Mouse (Mus musculus): ENCODE data around the gene Zfp872. TPM values are rescaled to one million over a fixed set of nuclear protein-coding genes. Genes with fewer than 3 reads are reported as not detected.

Zfp872 gene
- polyA plus RNA-seq, 1 experiment from 2014 or later, result 0.55 TPM

DNA sequence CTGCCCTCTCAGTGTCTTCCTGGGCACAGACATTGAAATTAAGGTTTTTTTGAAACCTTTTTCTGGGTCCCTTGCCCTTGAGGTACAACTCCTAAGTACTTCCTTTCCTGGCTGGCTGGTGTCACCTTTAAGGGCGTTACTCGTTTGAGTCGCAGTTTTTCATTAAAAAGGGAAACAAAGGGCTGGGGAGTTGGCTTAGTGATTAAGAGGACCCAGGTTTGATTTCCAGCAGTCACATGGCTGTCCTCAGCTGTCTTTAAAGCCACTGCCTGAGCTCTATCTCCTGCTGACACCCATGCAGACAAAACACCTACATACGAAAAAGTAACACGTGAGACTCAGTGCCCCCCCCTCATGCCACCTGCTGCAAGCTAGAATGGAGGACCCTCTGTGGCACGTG is 21.9 kb upstream of the Zfp872 start:
- no peak overlapping the region for H3K4me3 ChIP-seq (replicated peaks; ENCODE audit: low read depth, low read length)
- H3K27me3 ChIP-seq (ENCODE audit: control insufficient read depth, insufficient read depth, low read length), result no peaks in the 10 kb centered on the region
- no peaks in the 10 kb centered on the region for H3K36me3 ChIP-seq (ENCODE audit: control insufficient read depth, insufficient read depth, low read length)
- ATAC-seq (ENCODE audit: low FRiP score, low TSS enrichment) (no peak), DNase-seq (no peak)
- WGBS, result 56% methylated on average over 6 of the region's 6 CpGs
- H3K4me1 ChIP-seq (ENCODE audit: control insufficient read depth, insufficient read depth, low read length), result 0 out of 2 replicates have a peak, but pooled peaks cover 3% of the 10 kb centered on the region
- no peaks in the 10 kb centered on the region for H3K9me3 ChIP-seq (ENCODE audit: control insufficient read depth, low read length)
- H3K9ac ChIP-seq (replicated peaks; ENCODE audit: low read length), result no peak overlapping the region
- no peak overlapping the region for H3K4me2 ChIP-seq (ENCODE audit: low read length)
- H3K27ac ChIP-seq (replicated peaks; ENCODE audit: low read depth, low read length), result no peak overlapping the region

DNA sequence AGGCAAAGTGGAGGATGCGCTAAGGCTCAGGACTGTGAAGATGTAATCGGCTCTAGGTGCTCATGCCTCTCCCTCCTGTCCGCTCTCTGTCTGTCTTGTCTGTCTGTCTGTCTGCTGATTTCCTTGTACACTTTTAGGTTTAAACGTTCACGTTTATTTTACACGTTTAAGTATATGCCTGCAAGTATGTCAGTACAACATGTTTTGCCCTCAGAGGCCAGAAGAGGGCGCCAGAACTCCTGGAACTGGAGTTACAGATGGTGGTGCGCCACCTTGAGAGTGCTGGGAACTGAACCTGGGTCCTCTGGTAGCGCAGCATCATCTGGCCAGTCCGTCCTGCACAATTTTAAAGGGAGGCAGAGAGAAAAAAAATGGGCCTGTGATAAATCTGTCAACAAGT is 21.2 kb upstream of the Zfp872 start:
- 0 out of 2 replicates have a peak, but pooled peaks cover 3% of the 10 kb centered on the region for H3K4me1 ChIP-seq (ENCODE audit: control insufficient read depth, insufficient read depth, low read length)
- H3K27ac ChIP-seq (replicated peaks; ENCODE audit: low read depth, low read length), result no peak overlapping the region
- no peaks in the 10 kb centered on the region for H3K27me3 ChIP-seq (ENCODE audit: control insufficient read depth, insufficient read depth, low read length)
- WGBS, result 92% methylated on average over 10 of the region's 10 CpGs
- DNase-seq (no peak), ATAC-seq (ENCODE audit: low FRiP score, low TSS enrichment) (no peak)
- H3K9me3 ChIP-seq (ENCODE audit: control insufficient read depth, low read length), result no peaks in the 10 kb centered on the region
- no peak overlapping the region for H3K9ac ChIP-seq (replicated peaks; ENCODE audit: low read length)
- H3K36me3 ChIP-seq (ENCODE audit: control insufficient read depth, insufficient read depth, low read length), result no peaks in the 10 kb centered on the region
- H3K4me3 ChIP-seq (replicated peaks; ENCODE audit: low read depth, low read length), result no peak overlapping the region
- H3K4me2 ChIP-seq (ENCODE audit: low read length), result no peak overlapping the region

DNA sequence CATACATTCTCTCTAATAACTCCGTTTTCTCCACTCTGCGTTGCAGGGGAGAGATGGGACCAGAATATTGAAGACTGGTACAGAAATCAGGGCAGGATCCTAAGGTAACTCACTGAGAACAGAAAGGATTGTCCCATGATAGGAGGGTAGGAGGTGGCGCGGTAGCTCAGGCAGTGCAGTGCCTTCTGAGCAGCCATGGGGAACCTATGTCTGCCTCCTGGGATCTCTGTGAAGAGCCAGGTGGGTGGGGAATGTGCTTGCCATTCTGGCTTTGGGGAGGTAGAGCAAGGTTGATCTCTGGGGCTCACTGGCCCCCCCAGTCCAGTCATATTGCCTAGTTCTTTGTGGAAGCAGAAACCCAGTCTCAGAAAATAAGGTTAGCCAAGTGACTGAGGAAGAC is 20.1 kb upstream of the Zfp872 start:
- no peaks in the 10 kb centered on the region for H3K27me3 ChIP-seq (ENCODE audit: control insufficient read depth, insufficient read depth, low read length)
- no peak overlapping the region for H3K4me2 ChIP-seq (ENCODE audit: low read length)
- H3K27ac ChIP-seq (replicated peaks; ENCODE audit: low read depth, low read length), result no peak overlapping the region
- H3K9me3 ChIP-seq (ENCODE audit: control insufficient read depth, low read length), result no peaks in the 10 kb centered on the region
- no peaks in the 10 kb centered on the region for H3K36me3 ChIP-seq (ENCODE audit: control insufficient read depth, insufficient read depth, low read length)
- 98% methylated on average over 4 of the region's 4 CpGs for WGBS
- no peak overlapping the region for H3K4me3 ChIP-seq (replicated peaks; ENCODE audit: low read depth, low read length)
- DNase-seq (no peak), ATAC-seq (ENCODE audit: low FRiP score, low TSS enrichment) (no peak)
- H3K9ac ChIP-seq (replicated peaks; ENCODE audit: low read length), result no peak overlapping the region
- H3K4me1 ChIP-seq (ENCODE audit: control insufficient read depth, insufficient read depth, low read length), result 0 out of 2 replicates have a peak, but pooled peaks cover 3% of the 10 kb centered on the region

DNA sequence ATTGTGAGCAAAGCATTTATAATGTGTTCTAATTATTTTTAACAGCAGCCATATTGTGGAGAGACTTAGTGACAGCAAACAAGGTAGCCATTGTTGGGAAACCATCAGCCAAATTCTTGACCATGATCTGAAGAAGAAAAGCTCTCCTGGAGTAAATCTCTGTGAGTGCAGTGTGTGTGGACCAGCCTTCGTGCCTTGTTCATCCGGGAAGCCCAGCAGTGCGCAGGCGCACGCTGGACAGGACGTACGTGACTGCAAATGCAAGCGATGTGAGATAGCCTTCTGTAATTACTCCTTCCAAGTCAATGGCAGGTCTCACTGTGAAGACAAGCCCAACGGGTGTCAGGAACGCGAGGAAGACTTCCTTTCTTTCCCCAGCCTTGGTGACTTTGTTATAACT is 18.6 kb upstream of the Zfp872 start:
- Histone ChIP-seq H3K27ac (replicated peaks; ENCODE audit: low read depth, low read length) (no peak overlapping the region), H3K4me2 (ENCODE audit: low read length) (no peak overlapping the region), H3K27me3 (ENCODE audit: control insufficient read depth, insufficient read depth, low read length) (no peaks in the 10 kb centered on the region), H3K9ac (replicated peaks; ENCODE audit: low read length) (no peak overlapping the region), H3K36me3 (ENCODE audit: control insufficient read depth, insufficient read depth, low read length) (no peaks in the 10 kb centered on the region), H3K4me1 (ENCODE audit: control insufficient read depth, insufficient read depth, low read length) (0 out of 2 replicates have a peak, but pooled peaks cover 3% of the 10 kb centered on the region), H3K4me3 (replicated peaks; ENCODE audit: low read depth, low read length) (no peak overlapping the region), H3K9me3 (ENCODE audit: control insufficient read depth, low read length) (no peaks in the 10 kb centered on the region)
- no peak for DNase-seq
- ATAC-seq (ENCODE audit: low FRiP score, low TSS enrichment), result no peak
- 95% methylated on average over 11 of the region's 11 CpGs for WGBS

DNA sequence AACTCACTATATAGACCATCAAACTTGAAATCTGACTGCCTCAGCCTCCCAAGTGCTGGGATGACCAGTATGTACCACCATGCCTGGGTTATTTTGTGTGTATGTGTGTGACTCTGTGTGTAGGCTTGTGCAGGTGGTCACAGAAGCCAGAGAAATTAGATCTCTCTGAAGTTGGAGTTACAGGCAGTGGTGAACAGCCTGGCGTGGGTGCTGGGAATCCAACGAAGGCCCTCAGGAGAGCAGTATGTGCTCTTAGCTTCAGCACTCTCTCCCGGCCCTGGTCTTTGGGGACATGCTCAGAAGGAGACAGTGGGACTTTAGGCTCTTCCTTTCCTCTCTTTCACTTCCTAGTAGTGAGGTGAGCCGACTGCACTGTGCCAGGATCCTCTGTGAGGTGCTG is 15.6 kb upstream of the Zfp872 start:
- Histone ChIP-seq H3K27me3 (ENCODE audit: control insufficient read depth, insufficient read depth, low read length) (no peaks in the 10 kb centered on the region), H3K36me3 (ENCODE audit: control insufficient read depth, insufficient read depth, low read length) (no peaks in the 10 kb centered on the region), H3K4me3 (replicated peaks; ENCODE audit: low read depth, low read length) (no peak overlapping the region), H3K4me1 (ENCODE audit: control insufficient read depth, insufficient read depth, low read length) (no peaks in the 10 kb centered on the region), H3K4me2 (ENCODE audit: low read length) (no peak overlapping the region), H3K9ac (replicated peaks; ENCODE audit: low read length) (no peak overlapping the region), H3K9me3 (ENCODE audit: control insufficient read depth, low read length) (no peaks in the 10 kb centered on the region), H3K27ac (replicated peaks; ENCODE audit: low read depth, low read length) (no peak overlapping the region)
- no peak for DNase-seq
- no peak for ATAC-seq (ENCODE audit: low FRiP score, low TSS enrichment)
- 90% methylated on average over 4 of the region's 4 CpGs for WGBS

DNA sequence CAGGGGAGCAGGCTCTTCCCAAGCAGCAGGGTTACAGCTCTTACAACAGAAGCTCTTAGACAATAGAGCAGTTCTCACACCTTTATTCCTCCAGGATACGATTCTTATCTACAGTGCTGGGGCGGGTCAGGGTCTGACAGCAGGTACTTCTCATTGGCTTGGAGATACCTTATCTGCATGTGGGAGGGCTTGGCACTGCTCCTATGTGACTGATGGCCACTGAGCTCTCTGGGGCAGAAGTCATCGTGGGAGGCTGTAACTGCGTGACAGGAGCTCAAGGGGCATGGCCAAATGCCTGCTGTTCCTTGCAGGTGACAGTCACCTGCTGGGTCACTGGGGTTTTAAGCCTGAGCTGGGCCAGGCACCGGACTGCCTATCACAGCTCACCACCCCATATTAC is 8.5 kb downstream of the Zfp872 start:
- H3K4me3 ChIP-seq (replicated peaks; ENCODE audit: low read depth, low read length), result no peak overlapping the region
- 0 out of 2 replicates have a peak, but pooled peaks cover 4% of the 10 kb centered on the region for H3K9me3 ChIP-seq (ENCODE audit: control insufficient read depth, low read length)
- DNase-seq (no peak), ATAC-seq (ENCODE audit: low FRiP score, low TSS enrichment) (no peak)
- no peak overlapping the region for H3K27ac ChIP-seq (replicated peaks; ENCODE audit: low read depth, low read length)
- no peaks in the 10 kb centered on the region for H3K27me3 ChIP-seq (ENCODE audit: control insufficient read depth, insufficient read depth, low read length)
- no peak overlapping the region for H3K4me2 ChIP-seq (ENCODE audit: low read length)
- H3K9ac ChIP-seq (replicated peaks; ENCODE audit: low read length), result no peak overlapping the region
- H3K4me1 ChIP-seq (ENCODE audit: control insufficient read depth, insufficient read depth, low read length), result no peaks in the 10 kb centered on the region
- H3K36me3 ChIP-seq (ENCODE audit: control insufficient read depth, insufficient read depth, low read length), result no peaks in the 10 kb centered on the region
- WGBS, result 53% methylated on average over 5 of the region's 5 CpGs

DNA sequence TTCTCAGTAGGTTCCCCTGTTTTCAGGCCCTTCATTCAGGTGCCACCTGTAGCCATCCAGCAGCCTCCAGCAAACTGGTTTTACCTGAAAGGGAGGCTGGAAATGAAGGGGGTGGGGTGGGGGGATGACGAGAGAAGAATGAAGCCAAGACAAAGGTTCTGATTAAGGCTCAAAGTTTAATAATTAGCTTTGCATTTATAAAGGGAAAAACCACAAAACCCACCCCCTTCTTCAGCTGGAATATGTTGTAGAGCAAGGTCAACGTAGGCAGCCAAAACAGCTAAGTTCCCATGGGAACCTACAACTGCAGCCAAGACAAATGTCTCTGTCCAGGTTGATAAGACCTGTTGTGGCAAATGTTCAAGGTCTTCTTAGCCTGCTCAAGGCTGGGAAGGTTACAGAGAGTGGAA is 25.9 kb downstream of the Zfp872 start:
- Histone ChIP-seq H3K27me3 (ENCODE audit: control insufficient read depth, insufficient read depth, low read length) (no peaks in the 10 kb centered on the region), H3K4me1 (ENCODE audit: control insufficient read depth, insufficient read depth, low read length) (no peaks in the 10 kb centered on the region), H3K4me3 (replicated peaks; ENCODE audit: low read depth, low read length) (no peak overlapping the region), H3K27ac (replicated peaks; ENCODE audit: low read depth, low read length) (no peak overlapping the region), H3K4me2 (ENCODE audit: low read length) (no peak overlapping the region), H3K9ac (replicated peaks; ENCODE audit: low read length) (no peak overlapping the region), H3K36me3 (ENCODE audit: control insufficient read depth, insufficient read depth, low read length) (no peaks in the 10 kb centered on the region), H3K9me3 (ENCODE audit: control insufficient read depth, low read length) (no peaks in the 10 kb centered on the region)
- 80% methylated on average over 2 of the region's 2 CpGs for WGBS
- ATAC-seq (ENCODE audit: low FRiP score, low TSS enrichment) (no peak), DNase-seq (no peak)

DNA sequence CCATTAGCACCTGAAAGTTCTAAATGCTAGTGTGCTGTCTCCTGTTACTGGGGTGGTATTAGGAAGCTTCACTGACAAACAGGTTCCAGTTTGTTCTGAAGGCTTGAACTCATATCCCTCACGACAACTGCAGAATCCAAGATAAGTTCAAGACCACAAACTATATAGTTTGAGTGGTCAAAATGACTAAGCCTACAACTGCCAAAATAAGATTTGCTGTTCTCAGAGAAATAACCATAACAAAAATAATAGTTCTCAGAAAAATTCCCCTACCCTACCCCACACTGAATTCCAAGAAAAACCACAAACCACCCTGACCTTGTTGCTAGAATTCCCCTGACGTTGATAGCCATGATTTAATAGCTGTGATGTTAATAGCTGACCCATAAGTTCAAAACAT is 26.7 kb downstream of the Zfp872 start:
- no peaks in the 10 kb centered on the region for H3K27me3 ChIP-seq (ENCODE audit: control insufficient read depth, insufficient read depth, low read length)
- H3K4me2 ChIP-seq (ENCODE audit: low read length), result no peak overlapping the region
- H3K27ac ChIP-seq (replicated peaks; ENCODE audit: low read depth, low read length), result no peak overlapping the region
- 88% methylated on average over 2 of the region's 2 CpGs for WGBS
- ATAC-seq (ENCODE audit: low FRiP score, low TSS enrichment) (no peak), DNase-seq (no peak)
- no peak overlapping the region for H3K4me3 ChIP-seq (replicated peaks; ENCODE audit: low read depth, low read length)
- H3K9ac ChIP-seq (replicated peaks; ENCODE audit: low read length), result no peak overlapping the region
- H3K4me1 ChIP-seq (ENCODE audit: control insufficient read depth, insufficient read depth, low read length), result no peaks in the 10 kb centered on the region
- no peaks in the 10 kb centered on the region for H3K36me3 ChIP-seq (ENCODE audit: control insufficient read depth, insufficient read depth, low read length)
- H3K9me3 ChIP-seq (ENCODE audit: control insufficient read depth, low read length), result no peaks in the 10 kb centered on the region

DNA sequence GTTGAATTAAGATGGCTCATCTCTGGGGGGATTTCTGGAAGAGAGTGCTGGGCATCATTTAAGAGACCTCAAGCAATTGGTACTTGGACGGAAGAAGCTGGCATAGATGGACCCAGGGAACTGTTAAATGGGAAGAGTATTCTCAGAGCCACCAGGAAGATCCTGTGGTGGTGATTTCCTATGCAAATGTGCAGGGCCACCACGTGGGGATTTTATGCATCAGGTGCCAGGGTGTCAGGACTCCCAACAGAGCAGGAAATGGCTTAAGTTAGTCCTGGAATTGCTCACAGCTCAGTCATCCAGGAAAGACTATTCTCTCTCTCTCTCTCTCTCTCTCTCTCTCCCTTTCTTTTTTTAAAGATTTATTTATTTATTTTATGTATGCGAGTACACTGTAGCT is 28.8 kb downstream of the Zfp872 start:
- no peak overlapping the region for H3K4me3 ChIP-seq (replicated peaks; ENCODE audit: low read depth, low read length)
- no peaks in the 10 kb centered on the region for H3K4me1 ChIP-seq (ENCODE audit: control insufficient read depth, insufficient read depth, low read length)
- no peak overlapping the region for H3K27ac ChIP-seq (replicated peaks; ENCODE audit: low read depth, low read length)
- H3K9me3 ChIP-seq (ENCODE audit: control insufficient read depth, low read length), result no peaks in the 10 kb centered on the region
- no peak for DNase-seq
- ATAC-seq (ENCODE audit: low FRiP score, low TSS enrichment), result no peak
- H3K27me3 ChIP-seq (ENCODE audit: control insufficient read depth, insufficient read depth, low read length), result no peaks in the 10 kb centered on the region
- no peak overlapping the region for H3K9ac ChIP-seq (replicated peaks; ENCODE audit: low read length)
- H3K36me3 ChIP-seq (ENCODE audit: control insufficient read depth, insufficient read depth, low read length), result no peaks in the 10 kb centered on the region
- H3K4me2 ChIP-seq (ENCODE audit: low read length), result no peak overlapping the region
- whole genome bisulfite sequencing, result 57% methylated on average over 3 of the region's 3 CpGs
